Mouse (Mus musculus) monocyte, adult 59 days (primary cell): ENCODE results near the gene Rbbp6. TPM values are rescaled to one million over a fixed set of nuclear protein-coding genes. Genes with fewer than 3 reads are reported as not detected.

Source experiments
- total RNA-seq, 2 experiments: library from RNA; stranded (reverse); gene quantifications; one replicate each; pipeline ENCODE4 v1.2.4; 2023

The Rbbp6 gene
- total RNA-seq: 10 to 100 TPM; 62.8 to 70.7 TPM

GRCm38 (mm10) chr7:122965386-122965785 is at the start of gene Rbbp6:
TSS of gene Rbbp6 (plus strand) at chr7:122965686.

Other genes starting within 250 kb of the Rbbp6 start
- gene Tnrc6a, start 158.2 kb downstream of the Rbbp6 start, total RNA-seq: 10 to 100 TPM; 56.1 to 72.1 TPM
- gene Slc5a11, start 249.1 kb downstream of the Rbbp6 start, total RNA-seq: 1 to 10 TPM; 4.0 to 8.5 TPM